Mouse (Mus musculus): ENCODE data around the gene Lrrc4b. TPM values are rescaled to one million over a fixed set of nuclear protein-coding genes. Genes with fewer than 3 reads are reported as not detected.

Gene Lrrc4b
- polyA plus RNA-seq, 1 experiment from 2014 or later = 11.4 TPM

- no peaks in the 10 kb centered on the region for H3K4me1 ChIP-seq (replicated peaks; ENCODE audit: control insufficient read depth, insufficient read depth, low read length)
- WGBS = 7% methylated on average over 3 of the region's 3 CpGs
- no peaks in the 10 kb centered on the region for H3K9me3 ChIP-seq (ENCODE audit: control insufficient read depth, low read length)
- H3K9ac ChIP-seq (ENCODE audit: low read depth, low read length) = no peak overlapping the region
- H3K4me2 ChIP-seq (replicated peaks; ENCODE audit: low read depth, low read length) = no peak overlapping the region
- no peaks in the 10 kb centered on the region for H3K36me3 ChIP-seq (ENCODE audit: control insufficient read depth, insufficient read depth, low read length)
- no peak overlapping the region for H3K27ac ChIP-seq (ENCODE audit: low read depth, low read length)
- ATAC-seq (ENCODE audit: low FRiP score) (peak; percentile 75), DNase-seq (ENCODE audit: low spot score) (peak; percentile 67)
- no peaks in the 10 kb centered on the region for H3K27me3 ChIP-seq (ENCODE audit: control insufficient read depth, insufficient read depth, low read length)
- H3K4me3 ChIP-seq (ENCODE audit: low read depth, low read length) = no peak overlapping the region
Observed at GRCm38 (mm10) chr7:44398570-44398969, 30.2 kb upstream of the Lrrc4b start.

- no peaks in the 10 kb centered on the region for H3K4me1 ChIP-seq (replicated peaks; ENCODE audit: control insufficient read depth, insufficient read depth, low read length)
- 83% methylated on average over 6 of the region's 6 CpGs for WGBS
Observed at GRCm38 (mm10) chr7:44401673-44402072, 27.1 kb upstream of the Lrrc4b start.

GRCm38 (mm10) chr7:44405346-44406014 is 23.3 kb upstream of the Lrrc4b start:
- WGBS = 2% methylated on average over 27 of the region's 27 CpGs
- peaks cover 5% of the 10 kb centered on the region; the same call in 1 of the 2 replicates for H3K27me3 ChIP-seq (ENCODE audit: control insufficient read depth, insufficient read depth, low read length)
- H3K4me3 ChIP-seq (ENCODE audit: low read depth, low read length) = peak overlapping the region; percentile 24
- H3K36me3 ChIP-seq (ENCODE audit: control insufficient read depth, insufficient read depth, low read length) = no peaks in the 10 kb centered on the region
- H3K27ac ChIP-seq (ENCODE audit: low read depth, low read length) = peak overlapping the region; percentile 73
- peak overlapping the region; percentile 47 for H3K4me2 ChIP-seq (replicated peaks; ENCODE audit: low read depth, low read length)
- no peak overlapping the region for H3K9ac ChIP-seq (ENCODE audit: low read depth, low read length)
- ATAC-seq (ENCODE audit: low FRiP score) (peak; percentile 98), DNase-seq (ENCODE audit: low spot score) (peak; percentile 99)
- H3K9me3 ChIP-seq (ENCODE audit: control insufficient read depth, low read length) = no peaks in the 10 kb centered on the region
- H3K4me1 ChIP-seq (replicated peaks; ENCODE audit: control insufficient read depth, insufficient read depth, low read length) = no peaks in the 10 kb centered on the region

More at GRCm38 (mm10) chr7:44401673-44402072, 27.1 kb upstream of the Lrrc4b start:
- Histone ChIP-seq H3K9ac (ENCODE audit: low read depth, low read length) (no peak overlapping the region), H3K9me3 (ENCODE audit: control insufficient read depth, low read length) (no peaks in the 10 kb centered on the region), H3K4me2 (replicated peaks; ENCODE audit: low read depth, low read length) (no peak overlapping the region), H3K4me3 (ENCODE audit: low read depth, low read length) (no peak overlapping the region), H3K27me3 (ENCODE audit: control insufficient read depth, insufficient read depth, low read length) (peaks cover 3% of the 10 kb centered on the region; the same call in 1 of the 2 replicates), H3K27ac (ENCODE audit: low read depth, low read length) (no peak overlapping the region), H3K36me3 (ENCODE audit: control insufficient read depth, insufficient read depth, low read length) (no peaks in the 10 kb centered on the region)
- ATAC-seq (ENCODE audit: low FRiP score) (no peak), DNase-seq (ENCODE audit: low spot score) (no peak)

- Histone ChIP-seq H3K27me3 (ENCODE audit: control insufficient read depth, insufficient read depth, low read length) (peaks cover 5% of the 10 kb centered on the region; the same call in 1 of the 2 replicates), H3K27ac (ENCODE audit: low read depth, low read length) (no peak overlapping the region), H3K4me2 (replicated peaks; ENCODE audit: low read depth, low read length) (no peak overlapping the region), H3K9me3 (ENCODE audit: control insufficient read depth, low read length) (no peaks in the 10 kb centered on the region), H3K4me3 (ENCODE audit: low read depth, low read length) (no peak overlapping the region), H3K9ac (ENCODE audit: low read depth, low read length) (no peak overlapping the region), H3K36me3 (ENCODE audit: control insufficient read depth, insufficient read depth, low read length) (no peaks in the 10 kb centered on the region), H3K4me1 (replicated peaks; ENCODE audit: control insufficient read depth, insufficient read depth, low read length) (no peaks in the 10 kb centered on the region)
- 1% methylated on average over 5 of the region's 5 CpGs for WGBS
- no peak; the same call in 1 of the 2 replicates for ATAC-seq (ENCODE audit: low FRiP score)
- no peak for DNase-seq (ENCODE audit: low spot score)
Observed at GRCm38 (mm10) chr7:44406015-44406355, 22.8 kb upstream of the Lrrc4b start.

DNA sequence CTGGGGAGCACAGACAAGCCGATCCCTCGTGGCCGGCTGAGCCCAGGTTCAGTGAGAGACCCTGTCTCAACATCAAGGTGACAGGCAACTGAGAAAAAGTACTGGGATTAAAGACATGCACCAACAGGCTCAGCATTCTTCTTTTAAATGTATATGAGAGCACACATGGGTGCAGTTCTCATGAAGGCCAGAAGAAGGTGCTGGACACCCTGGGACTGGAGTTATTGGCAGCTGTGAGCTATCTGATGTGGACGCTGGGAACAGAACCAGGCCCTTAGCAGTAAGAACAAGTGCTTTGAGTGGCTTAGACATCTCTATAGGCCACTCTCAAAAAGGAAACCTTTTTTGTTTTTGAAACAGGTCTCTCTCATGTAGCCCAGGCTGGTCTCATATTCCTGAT is 17.7 kb upstream of the Lrrc4b start:
- no peak overlapping the region for H3K9ac ChIP-seq (ENCODE audit: low read depth, low read length)
- ATAC-seq (ENCODE audit: low FRiP score) (no peak), DNase-seq (ENCODE audit: low spot score) (no peak)
- 80% methylated on average over 4 of the region's 4 CpGs for WGBS
- H3K27ac ChIP-seq (ENCODE audit: low read depth, low read length) = no peak overlapping the region
- H3K4me1 ChIP-seq (replicated peaks; ENCODE audit: control insufficient read depth, insufficient read depth, low read length) = no peaks in the 10 kb centered on the region
- H3K9me3 ChIP-seq (ENCODE audit: control insufficient read depth, low read length) = no peaks in the 10 kb centered on the region
- H3K27me3 ChIP-seq (ENCODE audit: control insufficient read depth, insufficient read depth, low read length) = peaks cover 5% of the 10 kb centered on the region; the same call in 1 of the 2 replicates
- H3K36me3 ChIP-seq (ENCODE audit: control insufficient read depth, insufficient read depth, low read length) = no peaks in the 10 kb centered on the region
- H3K4me2 ChIP-seq (replicated peaks; ENCODE audit: low read depth, low read length) = no peak overlapping the region
- no peak overlapping the region for H3K4me3 ChIP-seq (ENCODE audit: low read depth, low read length)

GRCm38 (mm10) chr7:44413307-44413706 is 15.5 kb upstream of the Lrrc4b start:
- Histone ChIP-seq H3K9me3 (ENCODE audit: control insufficient read depth, low read length) (no peaks in the 10 kb centered on the region), H3K9ac (ENCODE audit: low read depth, low read length) (no peak overlapping the region), H3K4me1 (replicated peaks; ENCODE audit: control insufficient read depth, insufficient read depth, low read length) (no peaks in the 10 kb centered on the region), H3K27ac (ENCODE audit: low read depth, low read length) (no peak overlapping the region), H3K4me3 (ENCODE audit: low read depth, low read length) (no peak overlapping the region), H3K27me3 (ENCODE audit: control insufficient read depth, insufficient read depth, low read length) (no peaks in the 10 kb centered on the region), H3K36me3 (ENCODE audit: control insufficient read depth, insufficient read depth, low read length) (no peaks in the 10 kb centered on the region), H3K4me2 (replicated peaks; ENCODE audit: low read depth, low read length) (no peak overlapping the region)
- ATAC-seq (ENCODE audit: low FRiP score) = no peak
- 87% methylated on average over 6 of the region's 6 CpGs for WGBS
- no peak for DNase-seq (ENCODE audit: low spot score)

DNA sequence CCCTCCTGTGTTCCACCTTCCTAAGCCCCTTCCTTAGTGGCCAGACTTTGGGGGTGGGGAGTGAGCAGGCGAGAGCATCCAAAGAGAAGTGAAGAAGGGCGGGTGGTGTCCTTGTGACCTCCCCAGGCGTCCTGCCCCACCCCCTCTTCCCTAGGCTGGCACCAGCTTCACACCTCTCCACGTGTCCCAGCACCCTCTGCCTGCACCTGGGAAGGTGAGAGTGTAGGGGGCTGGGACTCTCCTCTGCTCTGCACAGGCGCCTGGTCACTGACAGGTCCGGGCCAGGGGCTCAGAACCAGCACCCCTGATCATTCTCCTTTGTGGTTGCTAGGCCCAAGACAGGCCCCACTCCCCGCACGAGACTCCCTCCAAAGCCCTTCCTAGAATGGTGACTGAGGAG is 1.2 kb upstream of the Lrrc4b start:
- H3K4me2 ChIP-seq (replicated peaks; ENCODE audit: low read depth, low read length) = peak overlapping the region; percentile 34
- H3K9ac ChIP-seq (ENCODE audit: low read depth, low read length) = peak overlapping the region; percentile 54
- ATAC-seq (ENCODE audit: low FRiP score) (no peak), DNase-seq (ENCODE audit: low spot score) (no peak)
- H3K36me3 ChIP-seq (ENCODE audit: control insufficient read depth, insufficient read depth, low read length) = no peaks in the 10 kb centered on the region
- H3K9me3 ChIP-seq (ENCODE audit: control insufficient read depth, low read length) = no peaks in the 10 kb centered on the region
- H3K4me3 ChIP-seq (ENCODE audit: low read depth, low read length) = peak overlapping the region; percentile 21; the same call in 1 of the 2 replicates
- peaks cover 11% of the 10 kb centered on the region for H3K4me1 ChIP-seq (replicated peaks; ENCODE audit: control insufficient read depth, insufficient read depth, low read length)
- 0 out of 2 replicates have a peak, but pooled peaks cover 4% of the 10 kb centered on the region for H3K27me3 ChIP-seq (ENCODE audit: control insufficient read depth, insufficient read depth, low read length)
- 15% methylated on average over 7 of the region's 8 CpGs for WGBS
- H3K27ac ChIP-seq (ENCODE audit: low read depth, low read length) = peak overlapping the region; percentile 76; the same call in 1 of the 2 replicates

DNA sequence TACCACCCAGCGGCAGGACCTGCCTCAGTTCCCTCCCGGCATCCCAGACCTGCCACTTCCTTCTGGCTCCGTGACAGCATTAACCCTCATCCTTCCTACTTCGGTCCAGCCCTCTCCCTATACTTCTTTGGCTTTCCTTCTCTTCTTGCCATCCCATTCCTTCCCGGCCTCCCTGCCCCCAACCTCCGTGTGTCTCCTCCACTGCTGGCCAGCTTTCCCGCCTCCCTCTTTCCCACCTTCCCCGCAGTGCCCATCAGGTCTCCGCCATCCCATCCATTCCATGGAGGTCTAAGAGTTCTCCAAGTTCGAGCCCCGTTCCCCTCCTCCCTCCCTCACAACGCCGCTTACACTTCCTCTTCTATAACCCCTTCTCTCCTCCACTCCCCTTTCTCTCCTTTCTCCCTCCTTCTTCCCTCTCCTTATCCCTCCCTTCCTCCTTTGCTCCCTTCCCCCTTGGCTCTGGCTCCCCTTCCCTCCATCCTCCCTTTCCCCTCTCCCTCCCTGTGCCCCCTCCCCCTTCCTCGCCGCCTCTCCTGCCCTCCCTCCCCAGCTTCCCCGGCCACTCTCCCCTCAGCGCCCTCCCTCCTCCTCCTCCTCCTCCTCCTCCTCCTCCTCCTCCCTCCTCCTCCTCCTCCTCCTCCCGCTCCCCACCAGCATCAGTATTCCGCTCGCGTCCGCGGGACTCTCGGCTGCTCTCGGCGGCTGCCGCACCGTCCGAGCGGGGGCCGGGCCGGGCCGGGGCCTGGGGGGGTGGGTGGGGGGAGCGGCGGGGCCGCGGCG is 457 bp upstream of the Lrrc4b start:
- ATAC-seq (ENCODE audit: low FRiP score) (peak; percentile 44), DNase-seq (ENCODE audit: low spot score) (peak; percentile 89)
- under 1% methylated on average over 16 of the region's 38 CpGs for WGBS
- H3K4me3 ChIP-seq (ENCODE audit: low read depth, low read length) = peak overlapping the region; percentile 67
- H3K36me3 ChIP-seq (ENCODE audit: control insufficient read depth, insufficient read depth, low read length) = no peaks in the 10 kb centered on the region
- H3K27me3 ChIP-seq (ENCODE audit: control insufficient read depth, insufficient read depth, low read length) = 0 out of 2 replicates have a peak, but pooled peaks cover 4% of the 10 kb centered on the region
- H3K4me2 ChIP-seq (replicated peaks; ENCODE audit: low read depth, low read length) = peak overlapping the region; percentile 81
- H3K9ac ChIP-seq (ENCODE audit: low read depth, low read length) = peak overlapping the region; percentile 92
- peak overlapping the region; percentile 99 for H3K27ac ChIP-seq (ENCODE audit: low read depth, low read length)
- H3K9me3 ChIP-seq (ENCODE audit: control insufficient read depth, low read length) = no peaks in the 10 kb centered on the region
- peaks cover 11% of the 10 kb centered on the region for H3K4me1 ChIP-seq (replicated peaks; ENCODE audit: control insufficient read depth, insufficient read depth, low read length)
